Mouse (Mus musculus) telencephalon, adult 2 months (tissue): ENCODE results near the gene D630045J12Rik.
A peak's percentile ranks its signal among the peaks of the same experiment; 100 is the strongest.

Experiments used
- DNase-seq: peaks from one replicate; pipeline ENCODE4 v3.0.0-alpha.2; 2011; ENCODE audit warnings: low read depth, low spot score

D630045J12Rik gene

GRCm38 (mm10) chr6:38253736-38254641, at the start of gene D630045J12Rik:
Gene D630045J12Rik (minus strand): TSS chr6:38254009.
- no peak for DNase-seq

- peak; percentile 32 for DNase-seq
Observed at GRCm38 (mm10) chr6:38298761-38299401, 45.1 kb upstream of the D630045J12Rik start, which contains the start of gene Zc3hav1l. Gene Zc3hav1l (minus strand): TSS chr6:38299259.

DNA sequence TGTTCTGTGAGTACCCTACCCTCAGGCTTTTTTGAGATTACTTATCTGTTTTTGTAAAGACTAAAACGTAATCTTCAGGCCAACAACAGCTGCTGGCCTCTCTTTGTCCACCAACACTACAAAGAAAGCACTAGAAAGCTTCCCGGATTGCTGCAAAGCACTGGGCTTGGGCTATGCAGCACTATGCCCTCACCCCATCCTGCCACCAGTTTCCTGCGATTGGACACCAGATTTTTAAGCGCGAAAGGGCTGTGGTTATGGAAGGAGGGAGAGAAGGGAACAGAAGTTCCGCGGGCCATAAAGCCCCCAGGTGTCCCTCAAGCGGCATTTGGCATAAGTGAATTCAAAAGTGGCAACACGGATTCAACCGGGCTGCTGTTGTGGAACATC, 44.4 kb upstream of the D630045J12Rik start:
- DNase-seq: no peak

GRCm38 (mm10) chr6:38297580-38298245, 43.9 kb upstream of the D630045J12Rik start:
- no peak for DNase-seq

GRCm38 (mm10) chr6:38293708-38294107, 39.9 kb upstream of the D630045J12Rik start:
- DNase-seq: no peak

DNA sequence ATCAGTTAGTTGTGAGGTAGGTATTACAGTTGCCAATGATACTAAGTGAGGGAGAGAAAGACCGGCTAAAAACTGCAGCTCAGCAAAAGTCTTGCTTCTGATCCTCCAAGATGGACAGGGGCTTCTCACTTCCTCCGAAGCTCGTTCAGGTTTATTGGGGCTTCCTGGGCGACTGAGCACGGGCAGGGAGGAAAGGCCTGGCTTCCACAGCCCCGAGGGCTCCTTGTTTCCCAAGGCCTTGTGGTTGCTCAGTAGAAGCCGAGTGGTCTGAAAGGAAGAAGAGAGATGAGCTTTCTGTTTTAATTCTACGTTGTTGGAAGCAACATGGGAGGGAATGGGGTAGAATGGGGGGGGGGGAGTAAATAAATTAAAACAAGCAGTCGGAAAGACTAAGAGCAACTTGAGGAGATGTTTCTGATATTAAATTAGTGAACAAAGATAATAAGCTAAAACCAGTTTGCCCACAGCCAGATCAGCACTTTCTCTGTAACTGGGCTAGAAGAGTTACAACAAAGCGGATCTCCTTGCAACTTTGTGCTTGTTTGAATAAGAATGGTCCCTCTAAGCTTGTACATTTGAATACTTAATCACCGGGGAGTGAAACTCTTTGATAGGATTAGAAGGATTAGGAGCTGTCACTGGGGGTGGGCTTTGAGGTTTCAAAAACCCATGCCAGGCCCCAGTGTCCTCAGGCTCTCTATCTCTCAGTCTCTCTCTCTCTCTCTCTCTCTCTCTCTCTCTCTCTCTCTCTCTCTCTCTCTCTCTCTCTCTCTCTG, 39.2 kb upstream of the D630045J12Rik start:
- no peak for DNase-seq

DNA sequence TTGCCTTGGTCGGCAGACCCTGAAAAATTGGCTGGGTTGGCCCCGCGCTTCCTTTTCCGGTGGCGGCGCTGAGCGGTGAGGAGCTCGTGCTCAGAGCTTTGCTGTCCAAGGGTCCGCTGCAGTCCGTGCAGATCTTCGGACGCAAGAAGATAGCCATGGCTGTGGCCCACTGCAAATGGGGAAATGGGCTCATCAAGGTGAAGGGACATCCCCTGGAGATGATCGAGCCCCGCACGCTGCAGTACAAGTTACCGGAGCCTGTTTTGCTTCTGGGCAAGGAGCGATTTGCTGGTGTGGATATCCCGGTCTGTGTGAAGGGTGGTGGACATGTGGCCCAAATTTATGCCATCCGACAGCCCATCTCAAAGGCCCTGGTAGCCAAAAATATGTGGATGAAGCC, 30.6 kb upstream of the D630045J12Rik start:
- no peak for DNase-seq

GRCm38 (mm10) chr6:38264466-38264865, 10.7 kb upstream of the D630045J12Rik start:
- DNase-seq: no peak

- DNase-seq: peak; percentile 83
Observed at GRCm38 (mm10) chr6:38263393-38264159, 9.8 kb upstream of the D630045J12Rik start.

DNA sequence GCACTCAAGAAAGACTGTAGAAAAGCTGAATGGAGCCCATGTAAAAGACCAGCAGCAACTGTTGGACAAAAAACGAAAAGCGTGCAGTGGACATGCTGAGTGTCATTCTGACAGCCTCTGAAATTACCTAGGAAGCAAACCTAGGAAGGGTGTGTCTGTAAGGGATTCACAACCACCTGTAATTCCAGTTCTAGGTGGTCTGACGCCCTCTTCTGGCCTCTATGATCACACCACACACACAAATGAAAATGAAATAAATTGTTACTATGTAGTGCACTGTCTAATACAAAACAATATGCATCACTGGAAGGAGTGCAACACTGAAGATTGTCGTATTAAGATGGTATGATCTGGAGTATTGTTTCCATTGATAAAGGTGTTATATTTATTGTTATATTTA, 8.1 kb upstream of the D630045J12Rik start:
- no peak for DNase-seq

DNA sequence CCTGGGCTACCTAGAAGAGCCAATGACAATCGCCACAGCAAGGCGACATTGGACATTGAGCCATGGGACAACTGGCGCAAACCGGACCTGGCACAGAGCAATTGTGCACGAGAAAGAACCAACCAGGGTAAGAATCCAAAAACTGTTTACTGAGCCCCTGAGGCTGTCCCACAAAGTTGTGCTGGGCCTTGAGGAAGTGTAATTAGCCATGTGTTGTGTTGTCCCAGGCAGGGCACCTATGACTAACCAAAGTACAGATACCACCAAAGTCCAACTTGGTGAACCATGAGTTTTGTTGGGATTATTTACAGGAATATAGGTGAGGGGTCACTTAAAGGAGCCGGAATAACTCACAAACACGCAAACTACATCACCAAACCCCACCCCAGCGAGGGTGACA, 3.7 kb upstream of the D630045J12Rik start:
- DNase-seq: no peak

- no peak for DNase-seq
Observed at GRCm38 (mm10) chr6:38256793-38257192, 3.0 kb upstream of the D630045J12Rik start.

DNA sequence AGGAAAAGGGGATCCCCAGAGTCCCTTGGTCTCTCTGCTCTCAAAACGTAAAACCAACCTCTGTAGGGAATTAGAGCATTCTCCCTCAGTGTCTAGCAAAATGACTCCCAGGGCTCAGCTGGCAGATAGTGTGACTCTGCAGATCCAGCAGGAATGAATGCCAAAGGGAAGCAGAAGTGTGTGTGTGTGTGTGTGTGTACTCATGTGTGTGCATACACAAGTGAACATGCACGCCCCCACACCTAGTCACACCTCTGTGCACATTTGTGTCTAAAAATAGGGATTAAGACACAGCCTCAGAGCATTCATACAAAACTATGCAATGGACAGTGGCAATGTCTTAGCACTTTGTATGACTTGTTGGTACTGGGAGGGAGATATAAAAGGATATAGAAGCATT, 2.0 kb upstream of the D630045J12Rik start:
- DNase-seq: no peak

DNA sequence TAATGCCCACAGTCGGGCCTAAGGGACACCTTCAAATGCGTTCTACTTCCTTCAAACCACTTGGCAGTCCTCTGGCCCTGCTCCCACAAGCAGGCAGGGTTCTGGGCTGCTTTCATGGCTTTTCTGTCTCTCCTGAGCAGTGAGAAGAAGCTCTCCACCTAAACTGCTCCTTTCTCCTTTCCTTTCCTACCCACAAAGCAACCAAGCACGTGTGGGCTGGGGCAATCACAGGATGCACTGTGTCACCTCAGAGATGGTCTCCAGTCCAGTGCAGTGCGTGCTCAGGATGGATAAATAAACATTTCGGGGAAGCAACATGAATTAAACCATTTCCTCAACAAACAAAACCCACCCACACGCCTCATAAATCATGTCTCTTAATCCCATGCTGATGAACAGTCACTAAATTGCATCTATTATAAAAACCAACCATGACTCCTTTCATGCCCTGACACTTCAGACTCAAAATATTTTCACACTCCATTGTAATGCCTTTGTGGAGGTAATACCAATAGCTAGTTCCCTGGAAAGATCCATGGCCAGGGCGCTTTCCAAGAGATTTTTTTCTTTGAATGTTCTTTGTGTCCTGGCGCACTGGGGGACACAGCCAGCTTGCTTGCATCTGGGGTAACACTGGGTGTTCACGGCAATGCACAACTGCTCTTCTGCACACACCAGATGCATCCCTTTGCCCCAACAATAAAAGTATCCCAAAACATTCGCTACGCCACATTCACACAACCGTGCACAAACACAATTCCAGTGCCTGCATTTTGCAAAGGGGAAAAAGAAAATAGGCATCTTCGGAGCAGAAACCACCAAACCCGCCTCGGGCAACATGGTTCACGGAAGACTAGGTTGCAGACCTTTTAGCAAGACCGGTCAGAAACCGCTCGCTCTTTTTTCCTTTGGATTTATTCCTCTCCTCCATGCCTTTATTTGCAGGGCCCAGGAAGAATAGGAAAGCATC, 758 bp downstream of the D630045J12Rik start:
- no peak for DNase-seq

DNA sequence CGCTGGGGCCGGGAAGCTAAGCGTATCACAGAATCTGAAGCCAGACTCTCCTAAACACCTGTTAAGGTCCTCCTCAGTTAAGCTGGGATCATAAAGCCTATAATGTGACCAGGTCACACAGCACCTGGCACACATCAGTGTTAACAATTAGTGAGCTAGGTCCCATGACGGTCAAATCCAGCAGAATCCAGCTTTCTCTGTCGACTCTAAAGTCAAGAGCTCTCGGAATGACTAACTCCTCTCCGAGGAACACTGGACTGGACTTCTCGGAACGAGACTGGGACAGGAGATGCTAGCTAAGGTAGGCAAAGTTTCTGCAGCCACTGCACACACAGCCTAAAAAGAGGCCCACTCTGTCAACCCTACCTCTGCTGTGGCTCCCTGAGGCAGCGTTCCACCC, 1.7 kb downstream of the D630045J12Rik start:
- no peak for DNase-seq

DNA sequence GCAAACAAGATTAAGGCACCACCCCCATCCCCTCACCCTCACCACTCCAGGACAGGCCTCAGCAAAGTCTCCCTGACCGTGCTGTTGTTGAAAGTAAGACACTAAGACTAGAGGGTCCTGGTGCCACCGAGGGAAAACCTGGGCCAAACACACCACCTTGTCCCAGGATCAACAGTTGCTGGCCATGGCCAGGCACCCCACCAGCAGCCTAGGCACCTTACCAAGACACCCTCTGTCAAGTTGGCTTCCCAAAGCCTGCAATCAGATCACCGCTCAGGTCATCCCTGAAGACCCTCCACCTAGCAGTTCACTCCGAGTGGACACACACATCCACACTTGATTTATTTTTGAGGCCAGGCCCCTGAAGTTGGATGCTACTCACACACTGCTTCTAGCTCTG, 2.3 kb downstream of the D630045J12Rik start:
- no peak for DNase-seq

DNA sequence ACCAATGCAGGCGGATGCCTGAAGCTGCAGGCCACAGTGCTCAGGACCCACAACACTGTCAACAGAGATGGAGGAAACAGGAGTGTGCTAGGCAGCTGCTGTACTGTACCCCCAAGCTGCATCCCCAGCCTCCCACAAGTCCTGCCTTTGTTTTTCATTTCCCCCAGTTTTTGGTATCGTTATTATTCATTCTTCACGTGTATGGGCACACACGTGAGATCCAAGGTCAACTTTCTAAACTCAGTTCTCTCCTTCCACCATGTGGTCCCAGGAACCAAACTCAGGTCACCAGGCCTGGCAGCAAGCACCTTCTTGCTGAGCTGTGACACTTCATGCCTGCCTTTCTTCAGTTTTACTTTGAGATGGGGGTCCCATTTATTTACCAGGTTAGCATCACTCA, 6.4 kb downstream of the D630045J12Rik start:
- no peak for DNase-seq

DNA sequence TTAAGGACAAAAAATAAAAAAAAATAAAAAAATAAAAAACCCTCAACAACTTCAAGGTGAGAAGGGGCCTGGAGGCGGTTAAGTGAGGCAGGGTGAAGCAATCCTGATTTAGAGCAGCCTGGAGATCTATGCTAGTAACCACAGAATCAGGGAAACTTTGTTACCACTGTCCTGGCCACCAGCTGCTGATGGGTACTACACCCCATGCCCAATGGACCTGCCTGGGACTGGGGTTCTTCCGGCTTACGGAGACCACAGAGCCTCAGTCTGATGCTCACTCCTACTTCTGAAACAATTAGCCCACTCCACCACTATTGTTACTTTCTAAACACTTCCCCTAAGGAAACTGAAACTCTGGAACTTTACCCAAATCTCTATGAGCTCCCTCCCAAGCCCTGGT, 9.0 kb downstream of the D630045J12Rik start:
- no peak for DNase-seq

GRCm38 (mm10) chr6:38244167-38244566, 9.6 kb downstream of the D630045J12Rik start:
- no peak for DNase-seq

DNA sequence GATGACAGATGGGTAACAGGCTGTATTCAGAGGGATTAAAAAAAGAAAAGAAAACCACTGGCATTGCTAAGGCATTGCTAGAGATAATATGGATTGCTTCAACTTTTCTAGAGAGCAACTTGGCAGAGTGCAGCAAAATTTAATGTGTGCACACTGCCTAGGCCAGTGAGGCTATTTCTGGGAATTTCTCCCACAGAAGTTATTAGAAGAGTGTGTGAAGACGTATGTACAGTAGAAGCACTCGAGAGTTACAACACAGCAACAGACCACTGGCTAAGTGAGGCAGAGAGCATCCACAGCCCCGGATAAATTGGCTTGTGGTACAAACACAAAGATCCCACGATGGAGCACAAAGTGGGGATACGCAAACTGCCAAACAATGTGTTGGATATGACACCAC, 11.0 kb downstream of the D630045J12Rik start:
- DNase-seq: no peak
